Mouse (Mus musculus): ENCODE measurements around the gene Olfr282.

GRCm38 (mm10) chr15:98387621-98388020 is 43.4 kb upstream of the Olfr282 start:
- TF ChIP-seq CTCF (IDR thresholded peaks at IDR 0.05; ENCODE audit: low read depth, low read length) = no peak
- no peak for TF ChIP-seq GATA1 (IDR thresholded peaks at IDR 0.05; ENCODE audit: borderline replicate concordance, low read length)
